Mouse (Mus musculus): ENCODE measurements around the gene Armh3. TPM values are rescaled to one million over a fixed set of nuclear protein-coding genes. Genes with fewer than 3 reads are reported as not detected.

The Armh3 gene
- total RNA-seq, 4 experiments from 2014 or later = 20.7 to 22.8 (median 21.7) TPM

DNA sequence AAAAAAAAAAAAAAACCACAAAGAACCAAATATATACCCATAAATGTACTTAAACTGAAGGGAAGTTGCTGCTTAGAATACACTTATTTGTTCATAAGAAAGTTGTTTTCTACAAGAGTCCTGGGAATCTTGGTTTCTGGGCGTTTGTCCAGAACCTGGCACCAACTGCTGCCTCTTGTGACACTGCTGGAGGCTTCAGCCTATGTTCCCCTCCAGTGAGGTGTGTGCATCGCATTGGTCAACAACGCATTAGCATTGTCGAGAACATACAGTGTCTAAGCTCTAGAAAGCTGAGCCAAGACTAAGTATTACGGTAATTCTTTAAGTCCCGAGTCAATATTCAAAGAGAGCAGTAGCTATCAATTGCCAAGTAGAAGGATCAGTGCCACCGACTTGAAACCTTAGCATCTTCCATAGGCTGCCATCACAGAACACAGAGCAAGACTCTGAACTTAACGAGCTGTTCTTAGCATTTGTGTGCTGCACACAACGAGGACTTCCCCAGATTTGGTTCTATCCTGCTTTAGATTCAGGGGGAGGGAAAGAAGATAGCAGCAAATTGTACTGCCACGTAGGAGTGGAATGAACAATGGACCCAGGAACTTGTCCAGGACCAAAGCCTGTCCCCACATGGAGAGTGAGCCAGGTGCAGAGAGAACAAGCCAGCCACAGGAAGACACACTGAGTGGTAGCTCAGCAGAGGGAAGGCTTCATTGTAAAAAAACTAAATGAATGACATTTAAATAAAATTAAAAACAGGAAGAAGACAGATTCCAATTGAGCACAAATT lies 86.9 kb downstream of the Armh3 start:
- no peak for DNase-seq (ENCODE audit: low spot score in 2 of 2)

- DNase-seq (ENCODE audit: low spot score in 2 of 2) = no peak
These were observed 90.0 kb downstream of the Armh3 start for GRCm38 (mm10) chr19:45908246-45908645.

DNA sequence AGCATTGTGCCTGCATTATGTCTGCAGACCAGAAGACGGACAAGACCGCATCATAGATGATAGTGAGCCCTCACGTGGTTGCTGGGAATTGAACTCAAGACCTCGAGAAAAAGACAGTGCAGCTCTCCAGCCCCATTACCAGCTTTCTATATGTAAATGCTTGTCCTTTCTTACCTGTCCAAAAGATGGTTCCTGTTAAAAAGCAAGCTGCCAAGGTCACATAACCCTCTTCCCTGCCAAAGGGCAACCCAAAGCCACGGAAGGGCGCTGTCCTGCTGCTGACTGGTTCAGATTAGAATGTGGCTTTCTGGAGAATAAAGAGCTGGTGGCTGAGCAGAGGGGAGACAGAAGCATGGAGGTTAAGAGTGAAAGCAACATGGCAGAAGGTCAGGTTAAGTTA lies 90.9 kb downstream of the Armh3 start:
- DNase-seq (ENCODE audit: low spot score in 2 of 2) = no peak

DNA sequence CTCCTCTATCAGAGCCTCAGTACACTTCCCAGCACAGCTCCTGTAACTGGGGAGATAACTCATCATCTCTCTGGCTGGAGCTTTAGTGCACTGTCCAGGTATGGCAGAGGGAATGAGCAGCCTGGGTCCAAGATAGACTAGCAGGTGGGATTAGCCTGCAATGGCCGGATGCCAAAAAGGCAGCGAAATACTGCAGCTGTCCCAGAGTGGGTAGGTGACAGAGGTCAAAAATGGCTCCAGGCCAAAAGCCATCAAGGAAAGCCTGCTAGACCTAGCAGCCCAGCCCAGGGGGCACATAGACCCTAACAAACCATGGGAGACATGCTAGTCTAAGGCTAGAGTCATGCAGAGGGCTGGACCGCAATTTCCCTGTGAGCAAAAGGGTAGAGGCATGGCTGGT lies 94.4 kb downstream of the Armh3 start:
- DNase-seq (ENCODE audit: low spot score in 2 of 2) = no peak

DNA sequence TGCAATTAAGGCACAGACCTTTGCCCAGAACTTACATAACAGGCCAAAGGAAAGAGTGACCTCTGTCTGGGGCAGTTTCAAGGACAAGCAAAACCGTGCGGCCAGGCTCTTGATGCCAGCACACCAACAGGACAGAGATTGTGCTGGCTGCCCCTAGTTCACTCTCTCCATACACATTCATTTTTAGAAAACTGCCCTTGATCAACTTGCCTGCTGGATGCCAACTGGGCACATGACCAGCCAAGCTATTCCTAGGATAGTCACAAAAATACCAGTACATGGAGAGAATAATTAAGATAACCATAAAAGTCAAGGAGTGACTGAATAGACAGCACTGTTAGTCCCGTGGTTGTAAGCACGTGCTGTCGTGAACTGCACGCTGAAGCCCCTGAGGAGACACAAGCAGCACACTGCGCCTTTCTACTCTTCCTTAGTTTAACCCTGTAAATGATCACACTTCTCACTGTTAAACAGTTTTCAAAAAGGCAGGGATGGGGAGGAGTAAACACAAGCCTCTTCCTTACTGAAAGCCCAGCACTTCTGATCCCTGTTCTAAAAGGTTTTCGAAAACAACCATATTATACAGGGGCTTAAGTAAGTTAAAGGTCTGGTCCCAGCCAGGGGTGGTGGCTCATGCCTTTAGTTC lies 95.8 kb downstream of the Armh3 start:
- no peak for DNase-seq (ENCODE audit: low spot score in 2 of 2)

DNA sequence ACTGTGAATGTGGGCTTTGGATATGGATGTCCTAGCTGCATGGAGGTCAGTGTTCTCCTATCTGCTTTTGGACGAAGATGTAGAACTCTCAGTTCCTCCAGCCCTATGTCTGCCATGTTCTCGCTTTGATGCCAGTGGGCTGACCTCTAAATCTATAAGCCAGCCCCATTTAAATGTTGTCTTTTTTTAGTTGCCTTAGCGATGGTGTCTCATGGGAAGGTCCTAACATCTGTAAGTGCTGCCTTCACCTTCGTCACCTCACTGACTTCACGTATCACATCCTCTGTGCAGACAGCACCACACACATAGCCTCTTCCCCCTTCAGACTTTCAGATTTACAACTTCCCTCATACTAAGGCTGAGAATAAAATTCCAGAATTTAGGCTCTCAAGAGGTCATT lies 97.5 kb downstream of the Armh3 start:
- DNase-seq (ENCODE audit: low spot score in 2 of 2) = no peak

DNA sequence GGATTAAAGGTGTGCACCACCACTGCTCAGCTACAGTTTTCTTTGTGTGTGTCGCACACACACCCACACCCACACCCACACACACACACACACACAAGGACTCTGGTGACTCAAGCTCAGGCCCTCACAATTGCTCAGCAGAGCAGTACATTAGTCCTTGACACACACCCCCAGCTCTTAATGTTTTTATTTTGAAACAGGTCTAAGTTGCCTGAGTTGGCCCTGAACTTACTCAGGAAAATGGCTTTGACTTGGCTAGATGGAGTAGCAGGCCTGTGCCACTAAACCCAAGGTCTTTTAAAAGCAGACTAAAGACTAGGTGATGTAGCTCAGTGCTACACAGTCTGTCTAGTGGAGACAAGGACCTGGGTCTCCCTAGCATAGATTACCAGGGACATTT lies 102.6 kb downstream of the Armh3 start:
- DNase-seq (ENCODE audit: low spot score in 2 of 2) = no peak

- DNase-seq (ENCODE audit: low spot score in 2 of 2) = no peak
These were observed 116.2 kb downstream of the Armh3 start for GRCm38 (mm10) chr19:45882056-45882455.

- DNase-seq (ENCODE audit: low spot score in 2 of 2) = no peak
These were observed 125.0 kb downstream of the Armh3 start for GRCm38 (mm10) chr19:45873320-45873719.

- no peak for DNase-seq (ENCODE audit: low spot score in 2 of 2)
These were observed 142.9 kb downstream of the Armh3 start for GRCm38 (mm10) chr19:45855284-45855920.

- DNase-seq (ENCODE audit: low spot score in 2 of 2) = no peak
These were observed 143.8 kb downstream of the Armh3 start for GRCm38 (mm10) chr19:45854521-45854920.

DNA sequence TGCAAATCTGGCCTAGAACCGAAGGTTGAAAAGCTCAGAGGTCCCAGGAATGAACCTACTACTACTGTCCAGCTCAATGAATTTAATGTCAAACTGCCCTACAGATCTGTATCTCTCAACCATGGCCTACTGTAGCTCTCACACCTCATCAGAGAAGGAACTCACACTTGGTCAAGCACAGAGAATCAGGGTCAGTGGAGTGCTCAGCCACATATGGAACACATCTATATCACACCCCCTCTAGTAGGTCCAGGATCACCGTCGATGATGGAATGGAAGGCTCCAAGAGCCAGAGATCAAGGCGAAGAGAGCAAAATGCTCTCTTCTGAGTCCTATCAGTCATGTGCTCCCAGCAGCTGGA lies 150.6 kb downstream of the Armh3 start:
- no peak for DNase-seq (ENCODE audit: low spot score in 2 of 2)

GRCm38 (mm10) chr19:45847016-45847732 lies 151.1 kb downstream of the Armh3 start:
- no peak for DNase-seq (ENCODE audit: low spot score in 2 of 2)

DNA sequence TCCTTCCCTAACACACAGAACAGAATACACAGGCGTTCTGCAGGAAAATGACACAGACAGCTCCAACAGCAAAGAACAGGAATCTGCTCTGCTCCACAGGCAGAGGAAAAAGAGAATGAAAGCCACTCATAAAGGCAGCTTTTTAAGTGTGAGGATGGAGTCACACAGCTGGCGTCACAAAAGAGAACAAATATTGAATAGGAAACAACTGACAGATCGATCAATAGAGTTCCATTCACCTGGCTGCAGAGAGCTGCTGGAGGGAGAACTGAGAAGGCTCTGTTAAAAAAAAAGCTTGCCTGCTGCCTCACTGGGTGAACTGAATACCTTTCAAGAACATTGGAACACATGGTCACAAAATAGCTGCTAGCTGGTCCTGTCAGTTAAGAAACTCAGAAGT lies 154.1 kb downstream of the Armh3 start:
- no peak for DNase-seq (ENCODE audit: low spot score in 2 of 2)

DNA sequence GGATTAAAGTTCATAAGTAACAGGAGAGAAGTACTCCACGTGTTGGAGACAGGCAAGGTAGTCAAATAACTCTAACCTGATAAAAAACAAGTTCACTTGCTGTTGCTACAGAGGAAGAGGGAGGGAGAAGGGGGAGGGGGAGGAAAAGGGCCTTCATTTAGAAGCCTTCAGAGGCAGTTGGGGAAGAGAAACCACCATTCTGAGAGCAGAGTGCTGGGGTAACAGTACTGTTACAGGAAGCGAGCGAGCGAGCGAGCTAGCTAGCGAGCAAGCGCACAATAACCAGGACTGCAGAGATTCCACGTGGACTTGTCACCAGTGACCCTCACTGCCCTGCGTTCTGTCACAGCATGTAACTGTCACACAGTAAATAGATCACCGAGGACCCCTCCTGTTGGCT lies 154.9 kb downstream of the Armh3 start:
- DNase-seq (ENCODE audit: low spot score in 2 of 2) = no peak

GRCm38 (mm10) chr19:45837050-45837994 lies 161.0 kb downstream of the Armh3 start:
- no peak for DNase-seq (ENCODE audit: low spot score in 2 of 2)

GRCm38 (mm10) chr19:45835490-45835889 lies 162.8 kb downstream of the Armh3 start:
- DNase-seq (ENCODE audit: low spot score in 2 of 2) = no peak

- DNase-seq (ENCODE audit: low spot score in 2 of 2) = no peak
These were observed 164.6 kb downstream of the Armh3 start for GRCm38 (mm10) chr19:45833665-45834064.

DNA sequence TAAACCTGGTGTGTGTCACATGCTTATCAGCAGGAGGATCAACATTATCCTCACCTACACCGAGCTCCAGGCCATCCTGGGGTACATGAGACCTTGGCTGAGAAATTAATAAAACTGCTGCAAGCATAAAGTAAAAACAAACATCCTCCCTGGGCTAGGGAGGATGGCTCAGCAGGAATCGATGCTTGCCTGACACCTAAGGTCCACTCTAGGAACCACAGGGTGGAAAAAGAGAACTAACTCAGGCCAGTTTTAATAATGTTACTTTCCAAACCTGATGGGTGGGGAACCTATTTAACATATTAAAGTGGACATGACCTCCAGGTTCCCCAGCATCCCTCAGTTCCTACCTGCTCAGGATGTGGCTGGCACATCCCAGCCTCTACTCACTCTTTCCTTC lies 167.6 kb downstream of the Armh3 start:
- no peak for DNase-seq (ENCODE audit: low spot score in 2 of 2)

DNA sequence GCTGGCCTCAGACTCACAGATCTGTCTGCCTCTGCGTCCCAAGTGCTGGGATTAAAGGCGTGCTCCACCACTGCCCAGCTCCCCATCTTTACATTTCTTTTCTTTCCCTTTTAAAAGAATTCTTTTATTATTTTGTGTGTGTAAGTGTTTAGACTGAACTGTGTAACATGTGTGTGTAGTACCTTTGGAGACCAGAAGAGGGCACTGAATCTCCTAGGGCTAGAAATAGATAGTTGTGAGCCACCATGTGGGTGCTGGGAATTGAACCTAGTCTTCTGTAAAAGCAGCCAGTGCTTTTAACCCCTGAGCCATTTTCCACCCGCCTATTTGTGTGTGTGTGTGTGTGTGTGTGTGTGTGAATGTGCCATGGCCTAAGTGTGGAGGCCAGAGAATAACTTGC lies 170.6 kb downstream of the Armh3 start:
- DNase-seq (ENCODE audit: low spot score in 2 of 2) = no peak

DNA sequence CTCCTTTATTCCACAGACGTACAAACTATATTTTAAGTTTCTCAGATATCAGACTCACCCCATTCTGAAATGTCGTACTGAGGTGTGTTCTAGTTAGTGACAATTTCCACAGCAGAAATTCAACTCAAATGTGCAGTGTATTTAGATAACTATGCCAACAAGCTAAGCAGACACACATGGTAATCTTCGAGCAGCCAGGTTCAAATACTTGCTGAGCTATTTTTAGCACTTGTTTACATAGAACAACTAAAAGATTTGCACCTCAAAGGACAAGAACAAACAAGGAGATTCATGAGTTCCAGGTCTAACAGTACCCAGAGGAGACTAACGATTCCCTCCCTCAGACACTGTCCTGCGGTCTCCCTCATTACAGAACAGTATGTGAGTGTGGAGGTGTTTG lies 171.2 kb downstream of the Armh3 start:
- DNase-seq (ENCODE audit: low spot score in 2 of 2) = no peak

Measured in left cerebral cortex, adult 8-10 months (tissue).